Mouse (Mus musculus): ENCODE measurements around the gene Babam2. TPM values are rescaled to one million over a fixed set of nuclear protein-coding genes. Genes with fewer than 3 reads are reported as not detected.

Gene Babam2
- polyA plus RNA-seq, 1 experiment, result 25.9 TPM

GRCm38 (mm10) chr5:32103545-32103944 lies 406.1 kb downstream of the Babam2 start:
- H3K4me3 ChIP-seq (replicated peaks; ENCODE audit: control insufficient read depth, low read depth, low read length), result no peak overlapping the region
- 80% methylated on average over 1 of the region's 1 CpGs for WGBS
- TF ChIP-seq POLR2A (IDR thresholded peaks at IDR 0.05; ENCODE audit: borderline replicate concordance, control insufficient read depth, low read depth, low read length) (no peak), CTCF (IDR thresholded peaks at IDR 0.05; ENCODE audit: control insufficient read depth, insufficient read depth, low read length) (no peak)

GRCm38 (mm10) chr5:32104119-32104990 lies 406.9 kb downstream of the Babam2 start:
- TF ChIP-seq CTCF (IDR thresholded peaks at IDR 0.05; ENCODE audit: control insufficient read depth, insufficient read depth, low read length), result no peak
- TF ChIP-seq POLR2A (IDR thresholded peaks at IDR 0.05; ENCODE audit: borderline replicate concordance, control insufficient read depth, low read depth, low read length), result no peak
- Histone ChIP-seq H3K27ac (ENCODE audit: control insufficient read depth, insufficient read depth, low read depth, low read length, poor library complexity) (peak overlapping the region; percentile 58), H3K4me3 (replicated peaks; ENCODE audit: control insufficient read depth, low read depth, low read length) (no peak overlapping the region), H3K4me1 (ENCODE audit: control insufficient read depth, insufficient read depth, low read length) (peaks cover 4% of the 10 kb centered on the region; the same call in 1 of the 2 replicates)
- 18% methylated on average over 12 of the region's 12 CpGs for WGBS

More at GRCm38 (mm10) chr5:32103545-32103944, 406.1 kb downstream of the Babam2 start:
- H3K4me1 ChIP-seq (ENCODE audit: control insufficient read depth, insufficient read depth, low read length), result peaks cover 4% of the 10 kb centered on the region; the same call in 1 of the 2 replicates
- peak overlapping the region; percentile 23; the same call in 1 of the 2 replicates for H3K27ac ChIP-seq (ENCODE audit: control insufficient read depth, insufficient read depth, low read depth, low read length, poor library complexity)

- Histone ChIP-seq H3K4me1 (ENCODE audit: control insufficient read depth, insufficient read depth, low read length) (peaks cover 10% of the 10 kb centered on the region), H3K27ac (ENCODE audit: control insufficient read depth, insufficient read depth, low read depth, low read length, poor library complexity) (no peak overlapping the region), H3K4me3 (replicated peaks; ENCODE audit: control insufficient read depth, low read depth, low read length) (no peak overlapping the region)
- TF ChIP-seq CTCF (IDR thresholded peaks at IDR 0.05; ENCODE audit: control insufficient read depth, insufficient read depth, low read length), result no peak
- TF ChIP-seq POLR2A (IDR thresholded peaks at IDR 0.05; ENCODE audit: borderline replicate concordance, control insufficient read depth, low read depth, low read length), result no peak
- WGBS, result 75% methylated on average over 5 of the region's 5 CpGs
Measured at GRCm38 (mm10) chr5:32106473-32107140, 409.1 kb downstream of the Babam2 start.

- Histone ChIP-seq H3K27ac (ENCODE audit: control insufficient read depth, insufficient read depth, low read depth, low read length, poor library complexity) (peak overlapping the region; percentile 64; the same call in 1 of the 2 replicates), H3K4me1 (ENCODE audit: control insufficient read depth, insufficient read depth, low read length) (peaks cover 15% of the 10 kb centered on the region), H3K4me3 (replicated peaks; ENCODE audit: control insufficient read depth, low read depth, low read length) (no peak overlapping the region)
- WGBS, result 12% methylated on average over 4 of the region's 4 CpGs
- no peak for TF ChIP-seq CTCF (IDR thresholded peaks at IDR 0.05; ENCODE audit: control insufficient read depth, insufficient read depth, low read length)
- TF ChIP-seq POLR2A (IDR thresholded peaks at IDR 0.05; ENCODE audit: borderline replicate concordance, control insufficient read depth, low read depth, low read length), result no peak
Measured at GRCm38 (mm10) chr5:32110651-32111050, 413.2 kb downstream of the Babam2 start.

GRCm38 (mm10) chr5:32112206-32112916 lies 414.9 kb downstream of the Babam2 start:
- no peak overlapping the region for H3K4me3 ChIP-seq (replicated peaks; ENCODE audit: control insufficient read depth, low read depth, low read length)
- 6% methylated on average over 7 of the region's 7 CpGs for WGBS
- H3K27ac ChIP-seq (ENCODE audit: control insufficient read depth, insufficient read depth, low read depth, low read length, poor library complexity), result peak overlapping the region; percentile 85
- TF ChIP-seq CTCF (IDR thresholded peaks at IDR 0.05; ENCODE audit: control insufficient read depth, insufficient read depth, low read length) (no peak), POLR2A (IDR thresholded peaks at IDR 0.05; ENCODE audit: borderline replicate concordance, control insufficient read depth, low read depth, low read length) (no peak)
- peaks cover 15% of the 10 kb centered on the region for H3K4me1 ChIP-seq (ENCODE audit: control insufficient read depth, insufficient read depth, low read length)

GRCm38 (mm10) chr5:32120901-32121376 lies 423.5 kb downstream of the Babam2 start:
- no peak overlapping the region for H3K4me3 ChIP-seq (replicated peaks; ENCODE audit: control insufficient read depth, low read depth, low read length)
- peak overlapping the region; percentile 93 for H3K27ac ChIP-seq (ENCODE audit: control insufficient read depth, insufficient read depth, low read depth, low read length, poor library complexity)
- TF ChIP-seq POLR2A (IDR thresholded peaks at IDR 0.05; ENCODE audit: borderline replicate concordance, control insufficient read depth, low read depth, low read length), result no peak
- TF ChIP-seq CTCF (IDR thresholded peaks at IDR 0.05; ENCODE audit: control insufficient read depth, insufficient read depth, low read length), result no peak
- H3K4me1 ChIP-seq (ENCODE audit: control insufficient read depth, insufficient read depth, low read length), result peaks cover 2% of the 10 kb centered on the region
- 74% methylated on average over 11 of the region's 11 CpGs for WGBS

- H3K4me1 ChIP-seq (ENCODE audit: control insufficient read depth, insufficient read depth, low read length), result peaks cover 2% of the 10 kb centered on the region
- peak overlapping the region; percentile 93 for H3K27ac ChIP-seq (ENCODE audit: control insufficient read depth, insufficient read depth, low read depth, low read length, poor library complexity)
- TF ChIP-seq CTCF (IDR thresholded peaks at IDR 0.05; ENCODE audit: control insufficient read depth, insufficient read depth, low read length), result no peak
- TF ChIP-seq POLR2A (IDR thresholded peaks at IDR 0.05; ENCODE audit: borderline replicate concordance, control insufficient read depth, low read depth, low read length), result no peak
- 50% methylated on average over 6 of the region's 6 CpGs for WGBS
- no peak overlapping the region for H3K4me3 ChIP-seq (replicated peaks; ENCODE audit: control insufficient read depth, low read depth, low read length)
Measured at GRCm38 (mm10) chr5:32121936-32122335, 424.5 kb downstream of the Babam2 start.

Data from bone marrow, adult 2 months (tissue).